Mouse (Mus musculus) forebrain, embryonic 13.5 days (tissue): Measurements from ENCODE around the gene Erg. TPM values are rescaled to one million over a fixed set of nuclear protein-coding genes. Genes with fewer than 3 reads are reported as not detected.

Experiments used
- ATAC-seq: fragments of 200-750 bp; cut with Nextera tagmentation; 2 replicates; pipeline ENCODE4 v1.8.0; 2017
- H3K27ac ChIP-seq: fragments of 300-500 bp; sonication (generic); 2 replicates; pipeline ENCODE4 v1.5.1; 2015; ENCODE audit warnings: inconsistent platforms, mild to moderate bottlenecking, moderate library complexity
- H3K27me3 ChIP-seq: fragments of 300-500 bp; sonication (generic); 2 replicates; pipeline ENCODE4 v1.6.1; 2015; ENCODE audit warnings: mild to moderate bottlenecking, inconsistent platforms
- H3K36me3 ChIP-seq: fragments of 300-500 bp; sonication (generic); 2 replicates; pipeline ENCODE4 v1.6.1; 2015; ENCODE audit warnings: mild to moderate bottlenecking, inconsistent platforms; ENCODE audit not compliant: poor library complexity, severe bottlenecking
- H3K4me1 ChIP-seq: fragments of 300-500 bp; sonication (generic); 2 replicates; pipeline ENCODE4 v1.6.1; 2015; ENCODE audit warnings: inconsistent platforms
- H3K4me2 ChIP-seq: fragments of 300-500 bp; sonication (generic); 2 replicates; pipeline ENCODE4 v1.6.1; 2015; ENCODE audit warnings: inconsistent platforms, mild to moderate bottlenecking, moderate library complexity
- H3K4me3 ChIP-seq: fragments of 300-500 bp; sonication (generic); 2 replicates; pipeline ENCODE4 v1.5.1; 2015; ENCODE audit warnings: mild to moderate bottlenecking, inconsistent platforms
- H3K9ac ChIP-seq: fragments of 300-500 bp; sonication (generic); 2 replicates; pipeline ENCODE4 v1.6.1; 2015; ENCODE audit warnings: mild to moderate bottlenecking, inconsistent platforms
- H3K9me3 ChIP-seq: fragments of 300-500 bp; sonication (generic); replicated peaks from 2 replicates; pipeline ENCODE4 v1.6.1; 2016; ENCODE audit warnings: inconsistent platforms
- WGBS: fragments of 180-500 bp; shearing (Covaris S2); methylation state at CpG from one replicate; pipeline ENCODE4 v1.1.7; 2015; 5-methylcytosine and 5-hydroxymethylcytosine counted together
- polyA plus RNA-seq: library from polyadenylated mRNA; unstranded; fragments of >200 nt; fragmentation: Nextera tagmentation; extraction: Ambion mirVana; gene quantifications from 2 replicates; pipeline ENCODE4 v1.2.1, GENCODE M21; 2015

The Erg gene
- polyA plus RNA-seq, 1 experiment from 2014 or later, result 1.8 TPM

DNA sequence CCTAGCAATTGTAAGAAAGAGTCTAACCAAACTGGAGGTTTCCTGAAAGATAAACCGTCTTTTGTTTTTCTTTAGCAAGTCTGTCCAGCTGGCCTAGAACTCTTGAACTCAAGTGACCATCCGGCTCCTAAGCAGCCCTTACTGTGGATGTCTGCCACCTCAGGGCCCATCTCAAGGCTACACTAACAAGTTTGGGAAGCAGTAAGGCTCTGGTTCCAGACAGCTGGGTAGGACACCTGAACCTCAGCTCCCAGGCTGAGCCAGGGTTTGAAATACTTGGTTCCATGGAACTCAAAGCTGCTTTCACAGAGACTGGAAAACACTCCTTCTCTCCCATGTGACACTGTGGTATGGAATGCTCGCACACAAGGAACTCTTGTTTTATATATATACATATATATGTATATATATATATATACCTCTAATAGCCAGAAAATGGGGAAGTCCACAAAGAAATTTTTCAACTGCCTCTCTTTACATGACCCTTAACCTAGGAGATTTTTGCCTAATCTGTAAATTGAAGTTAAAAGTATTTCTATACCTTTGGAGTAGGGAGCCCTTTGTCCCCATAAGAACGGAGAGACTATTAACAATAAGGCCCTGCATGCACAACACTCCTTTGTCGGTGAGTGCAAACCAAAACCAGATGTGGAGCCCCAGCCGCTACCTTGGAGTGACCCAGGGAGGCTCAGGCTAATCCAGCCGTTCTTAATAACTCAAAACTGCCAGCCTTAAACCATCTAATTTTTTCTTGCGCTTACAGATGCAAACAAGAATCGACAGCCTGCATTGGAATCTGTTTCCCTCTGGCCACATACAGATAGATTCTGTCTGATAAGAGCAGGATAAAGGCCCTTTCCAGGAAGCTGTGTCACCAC is 116.9 kb downstream of the Erg start:
- Histone ChIP-seq H3K9ac (no peak overlapping the region), H3K4me1 (no peaks in the 10 kb centered on the region), H3K36me3 (no peaks in the 10 kb centered on the region), H3K4me2 (no peak overlapping the region), H3K27me3 (no peaks in the 10 kb centered on the region), H3K9me3 (no peaks in the 10 kb centered on the region), H3K27ac (no peak overlapping the region), H3K4me3 (no peak overlapping the region)
- 68% methylated on average over 9 of the region's 9 CpGs for WGBS
- no peak for ATAC-seq

DNA sequence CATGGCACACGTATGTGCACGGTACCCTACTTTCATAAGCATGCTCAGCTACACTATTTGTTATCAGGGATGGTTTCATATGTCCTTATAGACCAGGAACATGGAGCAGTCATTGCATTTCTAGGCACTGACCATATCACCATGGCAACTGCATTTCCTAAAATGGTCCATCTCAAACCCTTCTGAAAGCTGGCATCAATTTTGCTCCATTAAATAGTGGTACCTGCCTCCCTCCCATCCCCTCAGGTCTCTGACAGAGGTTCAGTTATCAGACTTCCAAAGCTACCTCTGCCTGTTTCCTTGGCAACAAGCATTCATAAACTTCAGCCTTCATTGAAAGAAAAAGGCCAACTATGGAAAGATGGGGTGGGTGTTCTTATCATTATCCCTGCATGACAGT is 118.5 kb downstream of the Erg start:
- H3K9me3 ChIP-seq, result no peaks in the 10 kb centered on the region
- H3K4me3 ChIP-seq, result no peak overlapping the region
- no peak for ATAC-seq
- no peaks in the 10 kb centered on the region for H3K36me3 ChIP-seq
- WGBS, result 91% methylated on average over 2 of the region's 2 CpGs
- H3K9ac ChIP-seq, result no peak overlapping the region
- H3K4me2 ChIP-seq, result no peak overlapping the region
- no peaks in the 10 kb centered on the region for H3K4me1 ChIP-seq
- H3K27me3 ChIP-seq, result no peaks in the 10 kb centered on the region
- H3K27ac ChIP-seq, result no peak overlapping the region

DNA sequence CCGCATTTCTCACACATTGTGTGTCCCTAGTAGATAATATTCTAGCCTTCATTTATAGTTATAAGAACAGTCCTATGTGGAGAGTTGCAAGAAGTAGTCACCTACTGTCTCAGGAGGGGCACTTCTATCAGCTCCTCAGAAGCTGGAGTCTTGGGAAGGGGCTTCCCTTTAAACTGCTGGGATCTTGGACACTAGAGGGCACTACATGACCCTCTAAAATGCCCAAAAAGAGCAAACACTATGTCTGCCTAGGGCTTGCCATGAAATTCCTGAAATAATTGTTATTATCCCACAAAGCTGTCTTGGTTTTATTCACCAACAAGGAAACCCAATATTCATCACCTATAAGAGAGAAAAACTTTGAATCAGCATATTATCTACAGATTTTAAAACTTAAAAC is 119.8 kb downstream of the Erg start:
- no peaks in the 10 kb centered on the region for H3K9me3 ChIP-seq
- H3K4me1 ChIP-seq, result no peaks in the 10 kb centered on the region
- no peaks in the 10 kb centered on the region for H3K27me3 ChIP-seq
- H3K36me3 ChIP-seq, result no peaks in the 10 kb centered on the region
- H3K4me2 ChIP-seq, result no peak overlapping the region
- H3K4me3 ChIP-seq, result no peak overlapping the region
- no peak overlapping the region for H3K27ac ChIP-seq
- H3K9ac ChIP-seq, result no peak overlapping the region
- no peak for ATAC-seq
- WGBS, result 94% methylated on average over 1 of the region's 1 CpGs

DNA sequence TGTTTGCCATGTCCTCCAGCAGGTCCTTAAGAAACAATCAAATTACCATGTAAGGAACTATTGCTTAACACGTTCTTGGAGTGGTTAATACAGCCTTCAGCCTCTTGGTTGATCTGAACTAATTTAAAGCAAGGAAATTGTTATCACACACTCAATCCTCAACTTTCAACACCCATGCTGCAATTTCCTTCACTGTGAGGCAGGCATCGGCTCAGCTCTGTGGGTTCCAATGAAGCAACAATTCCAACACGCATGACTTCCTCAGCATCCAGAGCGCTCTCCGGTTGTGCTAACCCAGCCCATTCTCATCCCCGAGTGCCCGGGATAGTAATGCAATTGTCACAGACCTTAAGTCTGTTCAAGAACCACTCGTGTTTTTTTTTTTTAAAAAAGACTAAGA is 121.8 kb downstream of the Erg start:
- no peaks in the 10 kb centered on the region for H3K4me1 ChIP-seq
- H3K9me3 ChIP-seq, result no peaks in the 10 kb centered on the region
- no peak overlapping the region for H3K4me3 ChIP-seq
- no peaks in the 10 kb centered on the region for H3K27me3 ChIP-seq
- 67% methylated on average over 8 of the region's 8 CpGs for WGBS
- H3K36me3 ChIP-seq, result no peaks in the 10 kb centered on the region
- no peak for ATAC-seq
- H3K27ac ChIP-seq, result no peak overlapping the region
- no peak overlapping the region for H3K4me2 ChIP-seq
- no peak overlapping the region for H3K9ac ChIP-seq

DNA sequence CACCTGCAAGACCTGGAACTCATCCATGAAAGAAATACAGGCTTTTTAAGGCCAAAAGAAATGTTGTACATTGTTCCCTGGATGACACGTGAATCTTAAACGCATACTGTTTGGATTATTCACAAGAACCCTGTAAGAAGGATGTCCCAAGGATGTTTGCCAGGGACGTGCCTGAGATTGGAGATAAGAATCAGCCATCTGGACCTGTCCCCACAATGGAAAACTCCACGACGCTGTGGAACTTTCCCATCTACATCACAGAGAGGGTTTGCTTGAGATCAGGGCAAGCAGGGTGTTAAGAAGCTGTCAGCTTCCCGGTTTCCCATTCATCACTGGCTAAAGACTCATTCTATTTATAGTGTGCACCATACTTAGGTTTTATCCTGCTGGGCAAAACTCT is 122.6 kb downstream of the Erg start:
- no peaks in the 10 kb centered on the region for H3K4me1 ChIP-seq
- H3K27ac ChIP-seq, result no peak overlapping the region
- no peak overlapping the region for H3K4me2 ChIP-seq
- 63% methylated on average over 6 of the region's 6 CpGs for WGBS
- H3K36me3 ChIP-seq, result no peaks in the 10 kb centered on the region
- no peaks in the 10 kb centered on the region for H3K27me3 ChIP-seq
- no peaks in the 10 kb centered on the region for H3K9me3 ChIP-seq
- no peak for ATAC-seq
- no peak overlapping the region for H3K4me3 ChIP-seq
- no peak overlapping the region for H3K9ac ChIP-seq

DNA sequence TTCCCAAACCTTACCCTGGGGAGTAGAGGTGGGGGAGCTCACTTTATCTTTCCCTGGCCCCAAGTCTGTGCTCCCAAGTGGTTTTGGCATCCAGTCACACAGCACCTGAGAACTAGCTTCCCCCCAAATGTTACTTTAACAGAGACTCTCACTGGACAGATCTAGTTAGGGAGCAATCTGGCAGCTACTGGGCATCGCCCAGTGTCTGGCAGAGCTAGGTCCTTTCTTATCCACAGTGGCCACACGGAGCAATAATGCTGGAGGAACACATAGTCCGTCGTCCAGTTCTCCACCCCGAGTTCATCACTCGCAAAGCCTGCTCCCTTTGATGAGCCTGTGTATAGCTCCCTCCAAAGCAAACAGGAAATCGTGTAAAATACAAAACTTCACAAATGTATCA is 124.5 kb downstream of the Erg start:
- Histone ChIP-seq H3K9ac (no peak overlapping the region), H3K9me3 (no peaks in the 10 kb centered on the region), H3K4me1 (no peaks in the 10 kb centered on the region), H3K4me2 (no peak overlapping the region), H3K27me3 (no peaks in the 10 kb centered on the region), H3K4me3 (no peak overlapping the region), H3K27ac (no peak overlapping the region), H3K36me3 (no peaks in the 10 kb centered on the region)
- 81% methylated on average over 7 of the region's 7 CpGs for WGBS
- ATAC-seq, result no peak

DNA sequence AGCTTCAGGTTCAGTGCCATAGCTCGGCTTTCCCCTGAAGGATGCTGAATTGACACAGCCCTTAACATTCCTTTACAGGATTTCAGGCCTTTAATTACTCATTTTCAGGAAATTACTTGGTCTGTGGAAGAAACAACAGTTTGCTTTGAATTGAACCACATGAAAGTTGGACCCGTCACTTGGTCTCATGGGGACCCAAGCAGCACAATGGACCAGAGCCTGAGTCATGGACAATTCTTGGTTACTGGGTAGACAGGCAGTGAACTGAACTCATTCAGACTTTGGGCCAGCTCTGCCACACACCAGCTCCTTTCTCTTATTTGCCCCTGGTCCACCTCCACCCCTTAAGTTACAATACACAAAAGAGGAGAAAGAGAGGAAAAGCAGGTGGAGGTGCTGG is 126.1 kb downstream of the Erg start:
- WGBS, result 71% methylated on average over 2 of the region's 2 CpGs
- no peak for ATAC-seq
- no peak overlapping the region for H3K4me3 ChIP-seq
- H3K9ac ChIP-seq, result no peak overlapping the region
- H3K4me1 ChIP-seq, result no peaks in the 10 kb centered on the region
- H3K36me3 ChIP-seq, result no peaks in the 10 kb centered on the region
- no peak overlapping the region for H3K27ac ChIP-seq
- no peaks in the 10 kb centered on the region for H3K27me3 ChIP-seq
- H3K9me3 ChIP-seq, result no peaks in the 10 kb centered on the region
- H3K4me2 ChIP-seq, result no peak overlapping the region

DNA sequence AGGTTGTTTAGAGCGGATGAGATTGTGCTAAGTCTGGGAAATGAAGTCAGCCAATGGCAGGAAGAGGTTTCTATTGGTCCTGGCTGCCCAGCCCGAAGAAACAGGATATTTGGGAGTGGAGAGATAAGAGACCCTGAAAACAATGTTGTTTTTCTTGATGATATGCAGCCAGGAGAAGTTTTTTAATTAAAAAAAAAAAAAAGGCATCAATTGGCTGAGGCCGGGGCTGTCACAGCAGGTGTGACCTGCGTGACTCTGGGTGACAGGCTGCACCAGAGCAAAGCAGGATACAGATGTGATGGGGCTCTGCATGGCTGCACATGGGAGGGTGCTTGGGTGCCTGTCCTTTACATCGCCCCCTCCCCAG is 127.1 kb downstream of the Erg start:
- no peaks in the 10 kb centered on the region for H3K4me1 ChIP-seq
- WGBS, result 82% methylated on average over 5 of the region's 5 CpGs
- no peak for ATAC-seq
- no peaks in the 10 kb centered on the region for H3K9me3 ChIP-seq
- H3K4me3 ChIP-seq, result no peak overlapping the region
- H3K36me3 ChIP-seq, result no peaks in the 10 kb centered on the region
- no peak overlapping the region for H3K4me2 ChIP-seq
- H3K9ac ChIP-seq, result no peak overlapping the region
- H3K27ac ChIP-seq, result no peak overlapping the region
- no peaks in the 10 kb centered on the region for H3K27me3 ChIP-seq

DNA sequence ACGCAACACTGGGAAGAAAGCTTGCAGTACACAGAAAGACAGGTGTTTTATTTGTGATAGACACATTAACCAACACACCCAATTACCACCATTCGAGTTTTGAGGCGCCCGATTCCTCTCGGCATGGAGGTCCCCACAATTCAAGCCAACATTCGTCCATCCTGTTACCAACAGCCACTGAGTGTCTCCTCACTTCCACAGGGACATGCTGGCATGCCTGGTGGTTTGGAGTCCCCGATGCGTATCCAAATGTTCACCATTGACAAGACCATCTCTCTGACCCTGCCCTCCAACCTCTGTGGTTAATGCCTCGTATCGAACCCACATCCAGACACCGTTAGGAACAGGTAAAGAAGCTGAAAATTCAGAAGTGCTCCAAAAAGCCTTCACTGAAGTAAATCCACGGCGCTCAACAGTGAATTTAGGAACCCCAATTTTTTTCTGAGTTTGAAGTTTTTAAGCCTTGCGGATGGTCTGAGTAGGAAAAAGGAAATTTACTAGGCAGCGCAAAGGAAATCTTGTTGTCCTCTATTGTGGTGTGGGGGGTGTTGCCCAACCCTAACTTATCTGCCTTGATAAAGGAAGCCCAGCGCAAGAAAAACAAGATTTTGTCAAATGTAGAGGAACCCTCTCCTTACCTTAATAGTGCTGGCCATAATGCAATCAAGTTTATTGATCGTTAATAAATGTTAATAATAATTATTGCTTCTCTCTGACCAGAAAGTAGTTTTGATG is 127.6 kb downstream of the Erg start:
- WGBS, result 95% methylated on average over 17 of the region's 17 CpGs
- no peak for ATAC-seq
- no peak overlapping the region for H3K27ac ChIP-seq

DNA sequence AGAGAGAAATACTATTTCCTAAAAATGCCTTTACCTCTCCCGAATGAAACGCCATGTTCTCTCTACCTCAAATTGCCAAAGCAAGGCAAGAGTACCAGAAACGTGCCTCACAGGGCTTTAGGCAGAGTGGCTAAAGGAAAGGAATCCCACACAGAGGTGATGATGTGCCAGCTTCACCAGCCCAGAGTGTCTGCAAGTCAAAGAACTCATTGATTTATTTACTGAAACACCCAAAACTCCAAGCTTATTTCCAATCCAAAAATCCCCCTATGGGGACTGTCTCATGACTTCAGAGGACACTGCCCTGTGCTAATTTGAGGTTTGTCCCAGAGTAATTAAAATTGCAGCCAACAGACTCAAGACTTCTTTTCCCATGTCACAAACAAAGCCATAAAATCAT is 129.4 kb downstream of the Erg start:
- no peak overlapping the region for H3K4me3 ChIP-seq
- ATAC-seq, result no peak
- H3K4me2 ChIP-seq, result no peak overlapping the region
- no peaks in the 10 kb centered on the region for H3K36me3 ChIP-seq
- 91% methylated on average over 3 of the region's 3 CpGs for WGBS
- H3K9me3 ChIP-seq, result no peaks in the 10 kb centered on the region
- no peak overlapping the region for H3K9ac ChIP-seq
- H3K4me1 ChIP-seq, result no peaks in the 10 kb centered on the region
- H3K27me3 ChIP-seq, result no peaks in the 10 kb centered on the region
- no peak overlapping the region for H3K27ac ChIP-seq

More for the DNA sequence above, 127.6 kb downstream of the Erg start:
- Histone ChIP-seq H3K36me3 (no peaks in the 10 kb centered on the region), H3K9ac (no peak overlapping the region), H3K27me3 (no peaks in the 10 kb centered on the region), H3K4me2 (no peak overlapping the region), H3K4me3 (no peak overlapping the region), H3K4me1 (no peaks in the 10 kb centered on the region), H3K9me3 (no peaks in the 10 kb centered on the region)

DNA sequence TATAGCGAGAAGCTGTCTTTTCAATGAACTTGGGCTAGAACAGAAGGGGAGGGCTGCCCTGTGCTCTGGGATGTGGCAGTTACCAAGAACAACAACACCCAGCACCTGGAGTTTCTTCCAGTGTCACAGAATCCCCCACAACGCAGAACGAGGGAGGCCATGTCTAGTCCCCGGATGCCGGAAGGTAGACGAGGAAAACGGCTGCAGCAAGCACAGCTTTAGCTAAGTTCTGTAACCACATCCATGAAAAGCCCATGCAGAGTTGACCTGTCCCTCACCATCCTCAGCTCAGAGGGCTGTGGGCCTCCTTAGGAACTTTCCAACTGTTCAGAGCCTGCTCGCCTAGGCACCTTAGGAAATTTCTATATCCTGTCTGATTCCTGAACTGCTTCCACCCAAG is 130.5 kb downstream of the Erg start:
- WGBS, result 91% methylated on average over 8 of the region's 8 CpGs
- no peak overlapping the region for H3K4me3 ChIP-seq
- no peaks in the 10 kb centered on the region for H3K4me1 ChIP-seq
- no peak overlapping the region for H3K4me2 ChIP-seq
- no peaks in the 10 kb centered on the region for H3K36me3 ChIP-seq
- H3K9me3 ChIP-seq, result no peaks in the 10 kb centered on the region
- H3K27me3 ChIP-seq, result no peaks in the 10 kb centered on the region
- no peak overlapping the region for H3K9ac ChIP-seq
- ATAC-seq, result no peak
- H3K27ac ChIP-seq, result no peak overlapping the region

DNA sequence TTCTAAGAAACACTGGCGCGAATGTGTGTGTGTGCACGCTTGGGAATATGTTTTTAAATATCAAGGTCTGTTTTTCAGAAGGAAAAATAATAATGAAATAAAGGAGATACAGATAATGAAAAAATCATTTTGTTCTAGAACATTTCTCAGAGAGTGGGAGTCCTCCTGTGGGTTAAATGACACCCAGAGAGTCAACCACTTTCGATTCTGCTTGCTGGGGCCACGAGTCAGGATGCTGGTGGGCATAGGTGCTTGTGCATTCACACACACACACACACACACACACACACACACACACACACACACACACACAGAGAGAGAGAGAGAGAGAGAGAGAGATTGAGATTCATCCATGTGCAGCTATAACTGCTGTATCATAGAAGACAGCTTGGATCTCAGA is 130.9 kb downstream of the Erg start:
- 93% methylated on average over 5 of the region's 5 CpGs for WGBS
- no peak overlapping the region for H3K4me3 ChIP-seq
- H3K9me3 ChIP-seq, result no peaks in the 10 kb centered on the region
- H3K4me1 ChIP-seq, result no peaks in the 10 kb centered on the region
- H3K27ac ChIP-seq, result no peak overlapping the region
- H3K4me2 ChIP-seq, result no peak overlapping the region
- H3K27me3 ChIP-seq, result no peaks in the 10 kb centered on the region
- no peak overlapping the region for H3K9ac ChIP-seq
- ATAC-seq, result no peak
- no peaks in the 10 kb centered on the region for H3K36me3 ChIP-seq
